Mouse (Mus musculus): ENCODE measurements around the gene Ddhd1. TPM values are rescaled to one million over a fixed set of nuclear protein-coding genes. Genes with fewer than 3 reads are reported as not detected.

Gene Ddhd1
- polyA plus RNA-seq (2015; fragmentation: Nextera tagmentation; extraction: Ambion mirVana), result 3.8 and 3.9 TPM in 2 replicates

DNA sequence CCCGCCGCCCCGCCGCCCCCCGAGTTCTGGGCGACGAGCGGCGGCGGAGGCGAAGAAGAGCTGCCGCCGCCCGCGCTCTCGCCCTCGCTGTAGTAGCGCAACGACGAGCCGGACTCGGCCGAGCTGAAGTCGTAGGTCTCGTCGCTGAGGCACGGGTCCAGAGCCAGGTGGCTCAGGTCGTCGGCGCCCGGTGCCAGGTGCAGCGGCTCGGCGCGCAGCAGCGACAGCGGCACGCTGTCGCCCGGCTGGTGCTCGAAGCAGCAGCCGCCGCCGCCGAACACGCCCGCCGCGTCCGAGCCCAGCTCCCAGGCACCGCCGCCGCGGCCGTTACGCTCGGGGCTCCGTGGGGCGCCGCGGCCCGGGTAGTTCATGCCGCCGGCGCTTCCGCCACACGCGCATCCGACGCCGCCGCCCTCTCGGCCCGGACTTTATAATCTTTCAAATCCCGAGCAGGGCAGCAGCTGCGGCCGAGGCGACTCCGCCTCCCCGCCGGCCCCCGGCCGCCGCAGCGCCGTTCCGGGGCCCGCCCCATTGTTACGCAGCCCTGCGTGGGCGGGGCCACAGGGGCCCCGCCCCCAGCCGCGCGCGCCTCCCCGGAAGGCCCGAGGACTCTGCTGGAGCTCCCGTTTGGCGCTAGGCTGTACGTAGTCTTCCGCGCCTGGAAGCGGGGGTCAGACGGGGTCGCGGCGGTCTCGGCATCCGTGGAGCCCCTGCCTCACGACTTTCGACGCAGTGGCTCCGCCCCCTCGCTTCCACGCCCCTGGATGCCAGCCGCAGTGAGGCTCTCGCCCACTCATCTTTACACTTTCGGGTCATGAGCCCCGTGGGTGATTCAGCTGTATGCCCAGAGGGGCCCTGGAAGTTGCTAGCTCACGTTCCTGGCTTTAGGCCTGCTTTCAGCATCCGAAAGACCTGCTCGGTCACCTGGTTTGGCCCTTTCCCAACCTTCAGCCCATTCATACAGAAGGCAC, at the start of gene Ddhd1:
TSS of gene Ddhd1 (minus strand) at position 503 of the 971 bp plus-strand sequence.

Small RNA genes lying within 50 kb of the gene (microRNA-seq; reads per million reads assigned to microRNA genes)
- not detected for gene Mir5131

Other genes with a start within 250 kb of the Ddhd1 start
- 497 and 582 TPM in 2 replicates for gene Fermt2, start 128.0 kb downstream of the Ddhd1 start, polyA plus RNA-seq (2015; fragmentation: Nextera tagmentation; extraction: Ambion mirVana)

Data from urinary bladder, postnatal 0 days (tissue).